Mouse (Mus musculus): ENCODE measurements around the gene Olfr1418. TPM values are rescaled to one million over a fixed set of nuclear protein-coding genes. Genes with fewer than 3 reads are reported as not detected.
"Not testable (repeated sequence)": the region's sequence is repeated elsewhere in the genome, so short reads cannot be mapped to it uniquely, and the experiment has no call there.

Gene Olfr1418
- not detected in 2 replicates for polyA plus RNA-seq (2015; fragmentation: Nextera tagmentation; extraction: Ambion mirVana)

- no peak for ATAC-seq (ENCODE audit: low read depth)
- Histone ChIP-seq H3K27ac (ENCODE audit: low read length) (no peak within 1 kb of the TSS), H3K4me2 (ENCODE audit: low read depth, low read length) (no peak within 1 kb of the TSS), H3K27me3 (ENCODE audit: control insufficient read depth, insufficient read depth, low read depth, low read length) (no peaks in the 10 kb centered on the region), H3K9me3 (replicated peaks; ENCODE audit: control insufficient read depth, low read length) (no peaks in the 10 kb centered on the region), H3K9ac (ENCODE audit: low read depth, low read length) (no peak within 1 kb of the TSS), H3K4me1 (ENCODE audit: control insufficient read depth, low read depth, low read length) (no peaks in the 10 kb centered on the region), H3K4me3 (ENCODE audit: low read depth, low read length) (no peak within 1 kb of the TSS), H3K36me3 (ENCODE audit: control insufficient read depth, insufficient read depth) (no peaks in the 10 kb centered on the region)
- WGBS (ENCODE audit: insufficient replicate concordance) = 80% methylated on average over 1 of the region's 1 CpGs
Measured at GRCm38 (mm10) chr19:11860966-11861365, at the start of gene Olfr1418. TSS of gene Olfr1418 (minus strand) at chr19:11861066.

- no peak within 1 kb of the TSS for H3K4me3 ChIP-seq (ENCODE audit: low read depth, low read length)
- H3K27ac ChIP-seq (ENCODE audit: low read length) = no peak within 1 kb of the TSS
- no peaks in the 10 kb centered on the region for H3K27me3 ChIP-seq (ENCODE audit: control insufficient read depth, insufficient read depth, low read depth, low read length)
- no peak for ATAC-seq (ENCODE audit: low read depth)
- no peak within 1 kb of the TSS for H3K4me2 ChIP-seq (ENCODE audit: low read depth, low read length)
- 17% methylated on average over 1 of the region's 1 CpGs for WGBS (ENCODE audit: insufficient replicate concordance)
- H3K9ac ChIP-seq (ENCODE audit: low read depth, low read length) = no peak within 1 kb of the TSS
- H3K9me3 ChIP-seq (replicated peaks; ENCODE audit: control insufficient read depth, low read length) = no peaks in the 10 kb centered on the region
- no peaks in the 10 kb centered on the region for H3K36me3 ChIP-seq (ENCODE audit: control insufficient read depth, insufficient read depth)
- no peaks in the 10 kb centered on the region for H3K4me1 ChIP-seq (ENCODE audit: control insufficient read depth, low read depth, low read length)
Measured at GRCm38 (mm10) chr19:11886265-11886664, 25.4 kb upstream of the Olfr1418 start, which contains the start of gene Olfr1420. TSS of gene Olfr1420 (plus strand) at chr19:11886565.

GRCm38 (mm10) chr19:11878404-11878803, 17.5 kb upstream of the Olfr1418 start:
- H3K4me3 ChIP-seq (ENCODE audit: low read depth, low read length); H3K27me3 ChIP-seq (ENCODE audit: control insufficient read depth, insufficient read depth, low read depth, low read length); H3K4me1 ChIP-seq (ENCODE audit: control insufficient read depth, low read depth, low read length); H3K36me3 ChIP-seq (ENCODE audit: control insufficient read depth, insufficient read depth); H3K27ac ChIP-seq (ENCODE audit: low read length); H3K9me3 ChIP-seq (replicated peaks; ENCODE audit: control insufficient read depth, low read length); H3K9ac ChIP-seq (ENCODE audit: low read depth, low read length); H3K4me2 ChIP-seq (ENCODE audit: low read depth, low read length); ATAC-seq (ENCODE audit: low read depth): not testable (repeated sequence)
- 56% methylated on average over 22 of the region's 22 CpGs for WGBS (ENCODE audit: insufficient replicate concordance)

- no peak for ATAC-seq (ENCODE audit: low read depth)
- Histone ChIP-seq H3K9me3 (replicated peaks; ENCODE audit: control insufficient read depth, low read length) (no peaks in the 10 kb centered on the region), H3K4me1 (ENCODE audit: control insufficient read depth, low read depth, low read length) (no peaks in the 10 kb centered on the region), H3K4me2 (ENCODE audit: low read depth, low read length) (no peak within 1 kb of the TSS), H3K36me3 (ENCODE audit: control insufficient read depth, insufficient read depth) (no peaks in the 10 kb centered on the region), H3K27me3 (ENCODE audit: control insufficient read depth, insufficient read depth, low read depth, low read length) (no peaks in the 10 kb centered on the region), H3K27ac (ENCODE audit: low read length) (no peak within 1 kb of the TSS), H3K9ac (ENCODE audit: low read depth, low read length) (no peak within 1 kb of the TSS), H3K4me3 (ENCODE audit: low read depth, low read length) (no peak within 1 kb of the TSS)
- 32% methylated on average over 1 of the region's 1 CpGs for WGBS (ENCODE audit: insufficient replicate concordance)
Measured at GRCm38 (mm10) chr19:11875006-11875405, 14.1 kb upstream of the Olfr1418 start, which contains the start of gene Olfr1419. TSS of gene Olfr1419 (minus strand) at chr19:11875106.

- peaks cover 2% of the 10 kb centered on the region; the same call in 1 of the 2 replicates for H3K9me3 ChIP-seq (replicated peaks; ENCODE audit: control insufficient read depth, low read length)
Measured at GRCm38 (mm10) chr19:11867837-11868236, 7.0 kb upstream of the Olfr1418 start.

GRCm38 (mm10) chr19:11856506-11856905, 4.4 kb downstream of the Olfr1418 start:
- Histone ChIP-seq H3K4me2 (ENCODE audit: low read depth, low read length) (no peak overlapping the region), H3K4me3 (ENCODE audit: low read depth, low read length) (no peak overlapping the region), H3K27ac (ENCODE audit: low read length) (no peak overlapping the region), H3K9me3 (replicated peaks; ENCODE audit: control insufficient read depth, low read length) (no peaks in the 10 kb centered on the region), H3K4me1 (ENCODE audit: control insufficient read depth, low read depth, low read length) (no peaks in the 10 kb centered on the region), H3K27me3 (ENCODE audit: control insufficient read depth, insufficient read depth, low read depth, low read length) (no peaks in the 10 kb centered on the region), H3K36me3 (ENCODE audit: control insufficient read depth, insufficient read depth) (no peaks in the 10 kb centered on the region), H3K9ac (ENCODE audit: low read depth, low read length) (no peak overlapping the region)
- ATAC-seq (ENCODE audit: low read depth) = no peak
- 59% methylated on average over 6 of the region's 6 CpGs for WGBS (ENCODE audit: insufficient replicate concordance)

More at GRCm38 (mm10) chr19:11867837-11868236, 7.0 kb upstream of the Olfr1418 start:
- 54% methylated on average over 2 of the region's 2 CpGs for WGBS (ENCODE audit: insufficient replicate concordance)
- Histone ChIP-seq H3K4me1 (ENCODE audit: control insufficient read depth, low read depth, low read length) (no peaks in the 10 kb centered on the region), H3K36me3 (ENCODE audit: control insufficient read depth, insufficient read depth) (no peaks in the 10 kb centered on the region), H3K9ac (ENCODE audit: low read depth, low read length) (no peak overlapping the region), H3K4me3 (ENCODE audit: low read depth, low read length) (no peak overlapping the region), H3K4me2 (ENCODE audit: low read depth, low read length) (no peak overlapping the region), H3K27me3 (ENCODE audit: control insufficient read depth, insufficient read depth, low read depth, low read length) (no peaks in the 10 kb centered on the region), H3K27ac (ENCODE audit: low read length) (no peak overlapping the region)
- ATAC-seq (ENCODE audit: low read depth) = no peak

- H3K36me3 ChIP-seq (ENCODE audit: control insufficient read depth, insufficient read depth) = no peaks in the 10 kb centered on the region
- H3K27ac ChIP-seq (ENCODE audit: low read length) = no peak overlapping the region
- no peak overlapping the region for H3K4me2 ChIP-seq (ENCODE audit: low read depth, low read length)
- 69% methylated on average over 2 of the region's 2 CpGs for WGBS (ENCODE audit: insufficient replicate concordance)
- no peaks in the 10 kb centered on the region for H3K9me3 ChIP-seq (replicated peaks; ENCODE audit: control insufficient read depth, low read length)
- H3K4me3 ChIP-seq (ENCODE audit: low read depth, low read length) = no peak overlapping the region
- H3K27me3 ChIP-seq (ENCODE audit: control insufficient read depth, insufficient read depth, low read depth, low read length) = no peaks in the 10 kb centered on the region
- H3K4me1 ChIP-seq (ENCODE audit: control insufficient read depth, low read depth, low read length) = no peaks in the 10 kb centered on the region
- no peak for ATAC-seq (ENCODE audit: low read depth)
- H3K9ac ChIP-seq (ENCODE audit: low read depth, low read length) = no peak overlapping the region
Measured at GRCm38 (mm10) chr19:11854821-11855220, 6.0 kb downstream of the Olfr1418 start.

- Histone ChIP-seq H3K9ac (ENCODE audit: low read depth, low read length) (no peak overlapping the region), H3K4me2 (ENCODE audit: low read depth, low read length) (no peak overlapping the region), H3K4me3 (ENCODE audit: low read depth, low read length) (no peak overlapping the region), H3K4me1 (ENCODE audit: control insufficient read depth, low read depth, low read length) (no peaks in the 10 kb centered on the region), H3K27ac (ENCODE audit: low read length) (no peak overlapping the region), H3K9me3 (replicated peaks; ENCODE audit: control insufficient read depth, low read length) (no peaks in the 10 kb centered on the region), H3K27me3 (ENCODE audit: control insufficient read depth, insufficient read depth, low read depth, low read length) (no peaks in the 10 kb centered on the region), H3K36me3 (ENCODE audit: control insufficient read depth, insufficient read depth) (no peaks in the 10 kb centered on the region)
- WGBS (ENCODE audit: insufficient replicate concordance) = 25% methylated on average over 4 of the region's 4 CpGs
- no peak for ATAC-seq (ENCODE audit: low read depth)
Measured at GRCm38 (mm10) chr19:11852652-11853051, 8.2 kb downstream of the Olfr1418 start.

GRCm38 (mm10) chr19:11846333-11846732, 14.5 kb downstream of the Olfr1418 start:
- no peaks in the 10 kb centered on the region for H3K36me3 ChIP-seq (ENCODE audit: control insufficient read depth, insufficient read depth)
- no peaks in the 10 kb centered on the region for H3K9me3 ChIP-seq (replicated peaks; ENCODE audit: control insufficient read depth, low read length)
- 40% methylated on average over 4 of the region's 4 CpGs for WGBS (ENCODE audit: insufficient replicate concordance)
- H3K4me1 ChIP-seq (ENCODE audit: control insufficient read depth, low read depth, low read length) = no peaks in the 10 kb centered on the region
- no peak overlapping the region for H3K4me3 ChIP-seq (ENCODE audit: low read depth, low read length)
- no peak overlapping the region for H3K9ac ChIP-seq (ENCODE audit: low read depth, low read length)
- no peak overlapping the region for H3K27ac ChIP-seq (ENCODE audit: low read length)
- no peak for ATAC-seq (ENCODE audit: low read depth)
- H3K27me3 ChIP-seq (ENCODE audit: control insufficient read depth, insufficient read depth, low read depth, low read length) = no peaks in the 10 kb centered on the region
- no peak overlapping the region for H3K4me2 ChIP-seq (ENCODE audit: low read depth, low read length)

Measured in liver, embryonic 16.5 days (tissue).